Mouse (Mus musculus) left cerebral cortex, adult 8-10 months (tissue): ENCODE measurements around the gene Gm17720. TPM values are rescaled to one million over a fixed set of nuclear protein-coding genes. Genes with fewer than 3 reads are reported as not detected.
"Not testable (repeated sequence)": the region's sequence is repeated elsewhere in the genome, so short reads cannot be mapped to it uniquely, and the experiment has no call there.

Experiments
- DNase-seq, 2 experiments: peaks; one replicate each; pipeline ENCODE4 v3.0.0; 2022; ENCODE audit warnings: low spot score in 2 of 2
- total RNA-seq, 4 experiments: library from RNA; stranded (reverse); gene quantifications; 2 replicates each; pipeline ENCODE4 v1.2.4; 2022

Gm17720 gene
- total RNA-seq, 4 experiments from 2014 or later, result not detected

DNA sequence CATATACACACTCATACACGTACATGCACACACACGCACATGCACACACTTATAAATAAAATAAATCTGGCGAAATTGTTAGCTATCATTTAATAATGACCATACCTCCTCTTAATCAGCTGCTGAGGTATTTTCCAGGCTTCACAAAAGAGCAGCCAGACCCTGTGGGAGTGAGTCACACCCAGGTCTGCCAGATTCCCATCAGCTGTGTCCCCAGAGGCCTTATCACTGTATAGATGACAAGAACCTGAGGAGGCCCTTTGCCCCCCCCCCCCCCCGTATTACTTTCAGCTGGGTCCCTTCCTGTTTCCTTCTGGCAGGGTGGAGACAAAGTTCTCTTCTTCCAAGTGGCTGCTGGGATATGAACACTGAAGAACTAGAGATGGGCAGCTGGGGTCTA, 62.0 kb downstream of the Gm17720 start:
- no peak for DNase-seq

DNA sequence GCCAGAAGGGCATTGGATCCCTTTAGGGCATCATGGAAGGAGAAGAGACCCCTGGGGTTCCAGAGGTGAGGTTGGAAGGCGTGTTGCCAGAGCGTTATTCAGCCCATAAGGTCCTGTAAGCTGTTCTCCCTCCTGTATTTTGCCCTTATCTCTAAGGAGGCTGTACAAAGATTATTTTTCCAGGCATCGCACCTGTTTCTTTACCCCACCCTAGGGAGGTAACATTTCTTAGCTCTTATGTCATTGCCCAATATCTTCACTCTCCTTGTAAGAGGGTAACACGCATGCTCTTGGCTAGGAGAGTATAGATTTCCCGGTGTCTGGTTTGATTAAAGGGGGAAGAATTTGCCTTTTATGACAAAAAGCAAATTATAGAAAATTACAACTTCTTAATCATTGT, 62.9 kb downstream of the Gm17720 start, which contains the start of gene Chst4:
TSS of gene Chst4 (minus strand) at position 82 of the 400 bp plus-strand sequence.
- DNase-seq, result no peak

- DNase-seq, result no peak
Measured at GRCm38 (mm10) chr8:110039216-110039615, 63.3 kb downstream of the Gm17720 start.

GRCm38 (mm10) chr8:110036156-110036555, 66.4 kb downstream of the Gm17720 start:
- no peak for DNase-seq

DNA sequence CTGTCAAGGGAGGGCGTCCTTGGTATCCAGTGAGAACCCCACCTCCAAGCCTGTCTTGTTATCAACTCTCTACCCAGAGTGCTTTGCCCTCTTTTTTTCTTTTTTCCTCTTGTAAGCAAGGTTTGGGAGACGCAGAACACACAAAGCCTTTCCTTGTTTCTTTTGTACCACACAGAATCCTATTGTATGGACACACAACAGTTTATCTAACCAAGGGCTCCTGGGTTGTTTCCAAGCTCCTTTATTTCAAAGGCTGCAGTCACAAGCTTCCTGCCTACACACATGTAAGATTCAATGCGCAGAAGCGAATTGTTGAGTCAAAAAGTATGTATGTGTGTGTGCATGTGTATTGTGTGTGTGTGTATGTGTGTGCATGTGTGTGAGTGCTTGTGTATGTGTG, 68.2 kb downstream of the Gm17720 start:
- DNase-seq, result no peak

DNA sequence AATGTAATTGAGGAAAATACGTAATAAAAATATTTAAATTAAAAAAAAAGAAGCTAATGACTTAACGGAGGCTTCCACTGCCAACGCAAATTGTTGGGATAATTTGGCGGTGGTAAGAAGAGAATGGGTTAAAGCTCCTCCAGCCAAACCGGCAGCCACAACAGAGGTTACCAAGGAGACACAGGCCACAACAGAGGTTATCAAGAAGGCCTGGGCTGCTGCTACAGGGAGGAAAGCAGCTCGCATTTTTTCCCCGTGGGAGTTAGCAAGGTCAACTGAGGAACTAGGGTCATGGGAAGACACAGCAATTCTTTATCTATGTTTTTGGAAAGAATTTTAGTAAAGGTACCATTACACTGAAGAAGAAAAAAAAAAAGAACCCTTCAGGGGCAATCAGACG, 68.8 kb downstream of the Gm17720 start:
- not testable (repeated sequence) for DNase-seq

Other genes with a start within 250 kb of the Gm17720 start
- 10 to 100 TPM; 32.5 to 35.5 (median 33.5) TPM for gene Phlpp2, start 234.2 kb downstream of the Gm17720 start, total RNA-seq
- gene Marveld3, start 140.6 kb downstream of the Gm17720 start, total RNA-seq, result under 1 TPM; 0.49 to 0.78 (median 0.68) TPM
- gene Tat, start 112.3 kb downstream of the Gm17720 start, total RNA-seq, result not detected
- gene Chst4, start 63.0 kb downstream of the Gm17720 start, total RNA-seq, result under 1 TPM in 1 of 4 experiments, not detected in 3; 0.25 TPM
- gene Zfp612, start 23.0 kb downstream of the Gm17720 start, total RNA-seq, result 10 to 100 TPM; 35.2 to 38.4 (median 36.3) TPM
- gene Gm21964, start 1.5 kb downstream of the Gm17720 start, total RNA-seq, result not detected
- gene Calb2, start 65.5 kb upstream of the Gm17720 start, total RNA-seq, result 10 to 100 TPM; 21.7 to 31.6 (median 27.2) TPM
- 1 to 10 TPM; 4.7 to 7.3 (median 5.8) TPM for gene Cmtr2, start 112.9 kb upstream of the Gm17720 start, total RNA-seq
- gene Hydin, start 164.2 kb upstream of the Gm17720 start, total RNA-seq, result under 1 TPM; 0.54 to 0.80 (median 0.70) TPM